Mouse (Mus musculus) lung, adult 2 months (tissue): ENCODE measurements around the gene Nolc1.

Source experiments
- CTCF ChIP-seq: fragments of 200-500 bp; IDR thresholded peaks from 2 replicates; pipeline ENCODE4 v1.5.1; 2011; ENCODE audit warnings: mild to moderate bottlenecking, low read length, control low read depth; ENCODE audit not compliant: insufficient read depth
- POLR2A ChIP-seq: fragments of 200-500 bp; IDR thresholded peaks from 2 replicates; pipeline ENCODE4 v1.6.1; 2011; ENCODE audit warnings: low read depth, mild to moderate bottlenecking, control low read depth, low read length, borderline replicate concordance; ENCODE audit errors: extremely low read depth

- TF ChIP-seq POLR2A (no peak), CTCF (no peak)
Measured at GRCm38 (mm10) chr19:46058466-46058865, 17.2 kb upstream of the Nolc1 start.
